Mouse (Mus musculus): ENCODE data around the gene Mras.

The Mras gene

DNA sequence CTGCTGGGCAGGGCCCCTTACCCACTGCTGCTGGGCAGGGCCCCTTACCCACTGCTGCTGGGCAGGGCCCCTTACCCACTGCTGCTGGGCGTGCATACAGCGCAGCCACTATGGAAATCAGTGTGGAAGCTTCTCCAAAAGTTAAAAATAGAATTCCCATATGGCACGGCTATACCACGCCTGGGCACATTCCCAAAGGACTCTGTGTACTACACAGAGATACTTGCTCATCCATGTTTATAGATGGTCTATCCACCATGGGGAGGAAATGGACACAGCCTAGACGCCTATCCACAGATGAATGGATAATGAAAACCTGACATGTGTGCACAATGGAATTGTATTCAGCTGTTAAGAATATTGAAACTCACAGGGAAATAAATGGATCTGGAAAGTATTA, 3.8 kb upstream of the Mras start:
- DNase-seq (ENCODE audit: low read depth, low spot score): no peak

DNA sequence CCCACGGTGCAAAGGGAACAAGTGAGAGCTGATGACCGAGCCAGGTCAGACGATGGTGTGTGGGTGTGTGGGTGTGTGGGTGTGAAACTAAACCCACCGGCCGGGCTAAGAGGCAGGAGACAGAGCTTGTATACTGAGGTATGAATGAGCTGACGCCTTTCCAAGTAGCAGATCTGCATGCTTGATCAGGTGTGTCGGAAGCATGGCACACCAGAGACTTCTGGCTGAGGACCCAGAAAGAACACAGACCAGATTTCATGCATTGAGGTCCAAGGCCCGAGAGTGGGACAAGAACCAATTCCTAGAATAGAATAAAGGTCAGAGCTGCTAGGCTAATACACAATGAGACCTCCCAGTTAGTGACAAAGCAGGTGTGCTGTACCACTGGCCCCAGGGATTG, 1.9 kb upstream of the Mras start:
- no peak for DNase-seq (ENCODE audit: low read depth, low spot score)

DNA sequence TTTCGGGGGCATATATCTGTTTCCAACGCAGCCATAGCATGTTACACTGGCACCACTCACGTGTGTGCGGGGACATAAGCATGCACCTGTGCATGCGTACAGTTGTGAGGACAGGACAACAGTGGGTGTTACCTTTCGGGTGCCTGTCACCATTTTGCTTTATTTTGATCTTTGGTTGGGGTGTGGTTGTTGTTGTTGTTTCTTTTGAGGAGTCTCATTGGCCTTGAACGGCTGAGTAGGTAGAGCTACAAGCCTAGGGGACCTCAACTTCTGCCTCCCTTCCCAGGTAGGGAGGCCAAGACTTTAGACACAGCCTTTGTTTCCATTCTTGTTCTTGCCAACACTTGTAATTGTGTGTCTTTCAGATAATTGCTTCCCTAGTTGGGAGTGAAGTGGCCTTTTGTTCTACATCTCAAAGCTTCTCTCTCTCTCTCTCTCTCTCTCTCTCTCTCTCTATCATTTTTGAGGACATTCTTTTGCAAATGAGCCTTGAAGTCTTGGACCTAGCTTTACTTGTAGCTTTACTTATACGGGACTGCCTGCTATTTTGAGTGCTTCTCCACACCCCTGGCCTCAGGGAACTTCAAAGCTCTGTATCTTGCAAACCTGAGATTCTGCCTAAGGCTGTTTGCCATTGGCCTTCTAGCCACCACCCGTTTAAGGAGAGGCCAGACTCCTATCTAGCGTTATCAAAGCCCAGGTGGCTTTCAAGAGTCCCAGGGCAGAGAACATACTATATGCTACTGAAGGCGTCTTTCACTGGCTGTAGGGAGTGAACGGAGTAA, 792 bp upstream of the Mras start:
- DNase-seq (ENCODE audit: low read depth, low spot score): no peak

DNA sequence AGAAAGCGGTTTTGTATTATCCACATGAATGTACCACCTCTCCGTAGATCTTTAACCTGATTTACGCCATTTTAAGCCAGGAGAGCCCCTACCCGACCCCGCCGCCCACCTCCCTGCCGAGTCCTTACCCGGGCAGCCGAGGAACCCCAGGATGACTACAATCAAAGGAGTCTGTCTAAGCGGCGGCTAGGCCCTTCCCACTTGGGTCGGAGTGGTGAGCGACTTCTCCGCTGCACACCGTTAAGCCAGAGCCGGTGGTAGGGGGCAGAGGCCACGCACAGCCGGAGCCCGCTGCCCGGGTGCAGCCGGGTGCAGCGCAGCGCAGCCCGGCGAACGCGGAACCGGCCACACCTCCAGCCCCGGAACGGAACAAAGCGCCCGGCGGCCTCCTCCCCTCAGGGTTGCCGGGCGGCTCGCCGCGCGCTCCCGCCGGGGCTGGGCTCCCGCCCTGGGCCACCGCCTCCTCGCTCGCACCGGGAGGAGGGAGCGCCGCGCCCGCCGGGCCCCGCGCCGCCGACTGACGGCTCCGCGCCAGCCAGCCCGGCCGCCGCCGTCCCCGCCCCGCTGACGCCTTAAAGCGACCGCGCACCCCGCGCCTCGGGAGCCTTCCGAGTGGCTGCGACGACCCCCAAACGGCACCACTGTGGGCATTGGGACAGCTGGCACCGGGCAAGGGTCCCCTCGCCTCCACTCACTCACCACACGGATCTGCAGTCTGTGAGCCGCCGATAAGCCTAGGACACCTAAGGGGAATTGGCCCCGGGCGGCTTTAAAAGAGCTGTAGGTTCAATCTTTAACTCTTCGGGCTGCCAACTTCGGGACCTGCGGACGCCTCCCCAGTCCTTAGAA, 775 bp downstream of the Mras start:
- peak; percentile 63 for DNase-seq (ENCODE audit: low read depth, low spot score)

DNA sequence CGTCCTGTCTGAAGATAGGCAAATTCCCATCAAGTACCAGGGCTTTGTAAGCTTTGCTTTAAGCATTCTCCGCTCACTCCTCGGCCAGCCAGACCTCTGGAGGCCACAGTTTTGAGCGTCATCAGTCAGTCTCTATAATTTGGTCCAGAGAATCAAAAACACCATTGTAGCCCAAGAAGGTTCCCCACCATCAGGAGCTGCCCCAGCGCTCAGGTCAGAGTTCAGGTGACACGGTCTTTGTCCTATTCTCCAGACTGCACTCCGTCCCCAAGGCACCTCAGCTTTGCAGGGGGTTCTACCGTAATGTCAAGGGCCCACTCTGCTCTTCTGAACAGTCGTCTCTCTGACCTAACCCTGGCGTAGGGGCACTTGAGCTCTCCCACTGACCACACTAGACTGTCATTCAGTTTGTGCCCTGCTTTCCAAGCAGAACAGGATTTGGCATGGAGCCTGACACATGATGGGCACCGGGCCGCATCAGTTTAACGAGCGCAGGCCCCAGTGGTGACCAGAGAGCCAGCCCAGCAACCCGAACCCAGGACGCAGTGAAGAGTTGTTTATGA, 1.5 kb downstream of the Mras start:
- no peak for DNase-seq (ENCODE audit: low read depth, low spot score)

DNA sequence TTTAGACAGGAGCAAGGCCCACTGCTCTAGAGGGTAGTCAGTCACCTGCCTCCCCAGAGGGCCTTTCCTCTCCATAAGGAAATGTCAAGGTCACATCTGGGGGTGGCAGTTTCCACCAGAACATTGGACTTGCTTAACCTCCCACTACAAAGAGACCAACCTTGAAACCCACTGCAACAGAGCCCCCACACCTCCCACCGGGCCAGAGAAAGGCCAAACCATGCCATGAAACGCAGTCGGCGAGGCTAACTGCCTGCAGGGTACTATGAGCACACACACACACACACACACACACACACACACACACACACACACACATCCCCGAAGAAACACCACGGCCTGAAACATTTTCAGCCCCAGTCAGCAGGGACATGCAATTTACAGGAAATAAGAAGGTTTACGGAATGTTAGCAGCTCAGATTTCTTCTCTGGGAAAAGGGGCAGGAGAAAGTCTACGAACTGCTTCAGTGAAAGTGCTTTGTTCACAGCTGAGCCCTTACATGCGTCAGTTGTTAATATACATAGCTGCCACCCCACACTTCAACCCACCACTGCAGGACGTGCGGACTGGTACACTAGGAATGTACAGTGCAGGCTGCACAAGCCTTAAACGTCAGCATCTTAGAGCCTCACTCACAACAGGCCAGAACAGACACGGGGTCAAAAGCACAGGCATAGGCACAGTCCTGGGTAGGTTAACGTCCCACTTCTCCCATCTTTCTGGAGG, 2.1 kb downstream of the Mras start:
- no peak for DNase-seq (ENCODE audit: low read depth, low spot score)

DNA sequence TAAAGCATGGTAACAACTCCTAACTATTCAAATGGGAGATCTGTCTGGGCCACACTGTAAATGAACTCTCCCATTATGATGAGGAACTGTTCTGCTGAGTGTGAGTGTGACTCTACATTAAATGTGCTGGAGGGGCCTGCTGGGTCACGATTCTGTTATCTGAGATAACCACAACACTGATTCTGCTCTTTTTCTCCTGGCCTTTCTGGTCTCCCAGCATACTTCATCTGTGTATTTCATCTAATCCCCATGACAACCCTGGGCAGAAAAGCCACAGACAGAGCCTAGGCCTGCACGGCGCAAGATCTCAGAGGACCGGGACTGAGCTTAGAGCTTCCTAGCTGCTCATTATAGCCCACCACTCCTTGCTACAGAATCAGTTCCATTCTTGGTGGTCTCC, 4.7 kb downstream of the Mras start:
- DNase-seq (ENCODE audit: low read depth, low spot score): no peak

DNA sequence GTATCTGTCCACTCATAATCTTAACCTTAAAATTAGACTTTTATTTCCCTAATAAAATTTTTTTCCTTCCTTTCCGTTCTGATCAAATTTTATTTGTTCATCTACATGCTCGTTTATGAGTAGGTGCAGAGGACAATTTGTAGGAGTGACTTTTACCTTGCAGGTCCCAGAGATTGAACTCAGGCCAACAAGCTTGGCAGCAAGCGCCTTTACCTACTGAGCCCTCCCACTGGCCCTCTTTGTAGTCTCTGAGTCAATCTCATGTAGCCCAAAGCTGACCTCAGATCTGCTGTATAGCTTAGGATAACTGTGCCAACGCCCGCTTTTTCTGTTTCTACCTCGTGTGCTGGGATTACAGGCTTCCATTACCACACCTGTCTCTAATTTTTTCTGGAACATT, 5.2 kb downstream of the Mras start:
- no peak for DNase-seq (ENCODE audit: low read depth, low spot score)

DNA sequence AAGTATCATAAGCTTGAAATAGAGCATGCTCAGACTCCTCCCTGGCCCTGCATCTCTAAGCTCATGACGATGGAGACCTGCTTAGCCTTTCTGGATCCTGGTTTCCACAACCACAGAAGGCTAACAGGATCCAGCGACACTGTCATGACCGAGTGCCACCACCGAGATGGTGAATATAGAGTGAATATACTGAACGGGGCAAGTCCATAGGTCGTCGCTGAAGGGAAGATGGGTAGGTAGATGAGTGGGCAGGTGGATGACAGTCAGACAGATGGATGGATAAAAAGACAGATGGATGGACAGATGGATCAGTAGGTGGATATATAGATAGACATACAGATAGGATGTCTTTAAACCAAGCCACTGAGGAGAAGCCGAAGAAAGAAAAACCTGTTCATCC, 5.8 kb downstream of the Mras start:
- no peak for DNase-seq (ENCODE audit: low read depth, low spot score)

DNA sequence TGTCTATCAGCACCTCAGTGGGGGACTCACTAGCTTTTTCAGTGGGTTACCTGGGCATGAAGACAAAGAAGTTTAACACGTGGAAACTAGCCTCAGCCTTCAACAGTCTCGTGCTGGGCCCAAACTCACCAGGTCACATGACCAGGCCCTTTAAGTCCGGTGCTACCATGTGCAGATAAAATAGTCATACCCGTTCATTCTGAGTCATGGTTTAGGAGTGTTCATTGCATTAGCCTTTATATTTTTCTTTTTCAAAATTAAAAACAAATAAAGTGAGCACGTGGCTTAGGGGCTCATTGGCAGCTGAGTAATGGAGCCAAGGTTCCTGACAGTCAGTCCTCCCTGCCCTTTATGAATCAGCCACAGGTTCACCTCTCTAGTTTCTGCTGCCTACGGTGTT, 6.4 kb downstream of the Mras start:
- no peak for DNase-seq (ENCODE audit: low read depth, low spot score)

DNA sequence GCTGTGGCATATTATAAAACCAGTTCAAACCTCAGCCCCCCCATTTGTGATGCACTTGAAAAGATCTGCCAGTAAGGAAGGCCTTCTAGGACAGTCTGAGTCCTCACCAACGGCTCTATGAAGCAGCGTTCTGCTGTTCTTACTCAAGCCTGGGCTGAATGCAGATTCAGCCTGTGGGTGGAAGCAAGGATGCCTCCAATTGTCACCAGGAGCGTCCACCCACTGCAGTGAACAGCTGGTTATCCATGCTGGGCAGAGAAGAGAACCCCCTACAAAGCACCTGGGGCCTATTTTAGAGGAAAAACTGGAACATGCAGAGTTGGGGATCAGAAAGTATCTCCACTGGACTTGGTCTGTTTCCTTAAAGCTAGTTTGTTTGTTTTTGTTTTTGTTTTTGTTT, 7.3 kb downstream of the Mras start:
- DNase-seq (ENCODE audit: low read depth, low spot score): no peak

DNA sequence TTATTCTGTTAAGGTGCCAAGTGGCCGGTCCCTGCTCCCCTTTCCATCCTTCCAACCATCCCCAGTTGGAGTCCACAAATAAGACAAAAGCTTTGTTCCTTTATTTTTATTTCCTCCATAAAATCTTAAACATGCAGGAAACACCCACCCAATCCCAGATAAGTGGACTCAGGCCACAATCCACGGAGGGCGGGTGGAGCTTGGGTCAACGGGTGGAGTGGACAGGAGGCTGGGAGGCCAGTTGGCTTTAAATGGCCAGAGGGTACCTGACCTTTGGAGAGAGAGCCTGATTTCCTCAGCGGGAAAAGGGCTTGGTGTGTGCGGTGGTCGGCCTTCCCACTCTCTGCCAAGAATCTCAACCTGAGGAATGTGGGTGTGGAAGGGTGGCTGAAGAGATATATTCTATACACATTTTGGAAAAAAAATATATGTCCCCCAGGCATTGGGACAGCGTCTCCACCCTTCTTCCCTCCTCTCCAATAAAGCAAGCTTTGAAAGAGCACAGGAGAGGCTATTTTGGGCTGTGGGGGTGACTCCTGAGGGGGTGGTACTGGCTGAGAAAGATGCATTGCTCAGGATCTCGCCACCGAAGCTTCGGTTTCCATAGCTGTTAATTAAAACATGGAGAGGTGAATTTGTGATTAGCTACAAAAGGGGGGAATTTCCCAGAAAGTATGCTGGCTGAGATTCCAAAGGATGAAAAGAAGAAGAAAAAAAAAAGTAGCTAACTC, 8.4 kb downstream of the Mras start:
- no peak for DNase-seq (ENCODE audit: low read depth, low spot score)

DNA sequence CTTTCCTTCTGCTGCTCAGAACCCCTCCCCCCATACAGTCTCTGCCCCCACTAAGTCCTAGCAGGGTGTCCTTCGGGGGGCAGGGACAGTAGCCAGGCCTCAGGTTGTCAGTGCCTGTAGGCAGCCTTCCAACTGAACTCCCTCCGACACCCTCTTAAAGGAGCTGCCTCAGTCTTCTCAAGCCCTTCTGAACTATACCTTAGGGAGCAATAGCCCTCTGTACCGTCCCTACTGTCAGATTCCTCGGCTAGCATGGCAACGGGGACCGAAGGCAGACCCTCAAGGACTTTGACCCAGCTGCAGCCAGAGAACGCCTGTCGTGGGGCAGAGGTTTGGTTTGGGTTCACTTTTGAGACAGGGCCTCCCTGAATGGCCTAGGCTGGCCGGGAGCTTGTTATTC, 11.9 kb downstream of the Mras start:
- no peak for DNase-seq (ENCODE audit: low read depth, low spot score)

DNA sequence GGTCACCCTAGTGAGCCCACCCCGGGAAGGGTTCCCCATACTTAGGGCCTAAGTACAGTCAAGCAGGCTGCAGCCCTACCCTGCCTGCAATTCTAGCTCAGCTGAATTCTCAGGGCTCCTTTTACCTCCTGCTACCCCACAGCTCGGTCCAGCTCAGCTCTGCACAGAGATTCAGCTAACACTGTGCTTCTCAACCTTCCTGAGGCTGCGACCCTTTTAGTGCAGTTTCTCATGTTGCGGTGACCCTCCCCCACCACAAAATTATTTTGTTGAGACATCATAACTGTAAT, 12.7 kb downstream of the Mras start:
- DNase-seq (ENCODE audit: low read depth, low spot score): no peak

DNA sequence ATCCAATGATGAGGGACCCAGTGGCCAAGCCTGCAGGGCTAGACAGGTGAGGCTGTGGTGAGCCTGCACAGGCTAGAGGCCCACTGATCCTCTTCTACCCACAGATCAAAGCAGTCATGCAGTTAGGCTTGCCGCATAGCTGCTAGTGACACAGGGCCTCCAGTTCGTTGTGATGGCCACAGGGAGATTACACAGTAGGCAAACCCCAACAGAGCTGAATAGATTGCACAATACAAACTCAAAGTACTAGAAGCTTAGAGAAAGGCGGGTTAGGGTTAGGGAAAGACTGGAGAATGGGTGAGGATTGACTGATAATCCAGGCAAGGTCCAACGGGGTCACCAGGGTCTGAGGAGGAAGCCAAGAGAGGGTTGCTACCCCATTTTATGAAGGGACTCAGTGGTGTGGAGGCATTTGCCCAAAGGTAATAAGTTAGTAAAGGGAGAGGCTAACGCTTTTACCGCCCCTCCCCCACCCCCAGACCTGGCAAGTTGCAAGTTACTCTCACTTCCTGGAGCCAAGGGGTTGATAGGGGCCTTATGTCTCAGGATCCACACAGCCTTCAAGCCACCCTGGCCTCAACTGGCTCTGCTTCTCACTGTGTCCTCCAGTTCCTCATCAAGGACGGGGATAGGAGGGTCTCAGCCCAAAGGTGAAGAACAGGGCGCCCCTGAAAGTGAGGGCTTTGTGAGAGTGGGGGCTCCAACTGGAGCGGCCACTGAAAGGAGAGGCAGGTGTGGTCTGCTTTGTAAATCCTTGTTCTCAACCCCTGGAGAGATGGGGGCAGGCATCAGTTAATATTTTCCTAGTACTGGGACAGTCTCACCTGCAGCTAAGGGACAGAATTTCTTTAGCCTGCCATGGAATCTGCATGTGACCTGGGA, 13.2 kb downstream of the Mras start:
- DNase-seq (ENCODE audit: low read depth, low spot score): no peak

DNA sequence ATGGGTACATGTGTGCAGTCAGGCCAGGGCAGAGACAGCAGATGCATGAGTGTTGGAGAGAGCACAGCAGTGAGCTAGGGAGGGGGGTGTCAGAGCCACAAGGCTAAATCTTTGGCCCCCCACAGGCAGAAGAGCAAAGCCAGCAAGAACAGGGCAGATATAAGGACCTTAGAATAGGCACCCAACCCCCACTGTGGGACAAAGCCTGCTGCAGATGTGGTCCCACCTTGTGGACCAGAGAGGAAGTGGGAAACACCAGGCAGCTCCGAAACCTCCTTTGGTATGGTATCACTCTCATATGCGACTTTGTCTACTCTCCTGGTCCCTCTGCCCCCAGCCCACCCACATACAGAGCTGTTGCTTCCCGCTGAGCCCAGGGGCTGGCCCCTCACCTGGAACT, 15.3 kb downstream of the Mras start:
- no peak for DNase-seq (ENCODE audit: low read depth, low spot score)

DNA sequence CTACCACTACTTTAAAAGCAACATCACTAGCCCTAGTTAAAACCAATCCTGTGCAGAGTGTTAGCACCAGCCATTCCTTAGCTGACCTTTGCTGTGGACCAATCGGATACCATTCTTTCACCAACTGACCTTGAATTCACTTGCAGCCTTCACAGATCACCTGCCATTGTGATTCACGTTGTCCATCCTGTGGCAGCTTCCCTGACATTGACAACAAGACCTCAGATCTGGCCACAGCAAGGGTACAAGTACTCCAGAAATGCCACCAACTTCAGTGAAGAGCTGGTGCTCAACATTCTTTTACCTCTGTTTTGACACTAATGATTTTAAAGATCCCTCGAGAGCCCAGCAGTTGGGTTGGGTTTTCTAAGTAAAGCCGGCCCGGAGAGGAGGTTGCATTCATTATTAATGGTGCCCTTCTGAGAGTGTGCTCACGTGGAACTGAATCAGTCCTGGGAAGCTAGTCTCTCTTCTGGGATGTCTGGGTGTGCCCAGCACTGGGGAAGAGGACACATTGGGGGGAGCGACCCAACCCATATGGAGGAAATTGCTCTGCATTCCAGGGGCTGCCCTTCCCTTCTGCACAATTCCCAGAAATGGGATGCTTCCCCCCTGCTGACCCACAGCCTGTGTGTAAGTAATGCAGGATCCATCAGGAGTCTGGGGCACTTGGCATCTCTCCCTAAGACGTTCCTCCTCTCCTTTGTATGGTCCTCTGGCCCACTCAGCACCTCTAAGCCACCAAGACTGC, 17.1 kb downstream of the Mras start:
- DNase-seq (ENCODE audit: low read depth, low spot score): no peak

DNA sequence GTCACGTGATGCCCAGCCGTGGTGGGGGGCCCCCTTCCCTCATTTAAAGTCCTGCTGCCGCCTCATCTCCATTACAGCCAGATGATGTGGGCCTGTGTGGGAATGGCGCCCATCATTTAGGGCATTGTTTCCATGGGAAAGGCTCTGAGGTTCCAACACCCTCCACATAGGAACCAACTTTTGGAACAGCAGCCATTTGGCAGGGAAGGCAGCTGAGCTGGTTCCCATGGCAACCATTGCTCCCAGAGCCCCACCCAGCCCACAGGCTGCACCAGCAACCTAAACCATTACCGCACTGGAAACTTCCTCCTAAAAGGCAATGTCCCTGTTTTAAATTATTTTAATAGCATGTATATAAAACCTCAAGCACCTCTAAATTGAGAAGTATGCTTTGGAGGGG, 18.8 kb downstream of the Mras start:
- DNase-seq (ENCODE audit: low read depth, low spot score): no peak

DNA sequence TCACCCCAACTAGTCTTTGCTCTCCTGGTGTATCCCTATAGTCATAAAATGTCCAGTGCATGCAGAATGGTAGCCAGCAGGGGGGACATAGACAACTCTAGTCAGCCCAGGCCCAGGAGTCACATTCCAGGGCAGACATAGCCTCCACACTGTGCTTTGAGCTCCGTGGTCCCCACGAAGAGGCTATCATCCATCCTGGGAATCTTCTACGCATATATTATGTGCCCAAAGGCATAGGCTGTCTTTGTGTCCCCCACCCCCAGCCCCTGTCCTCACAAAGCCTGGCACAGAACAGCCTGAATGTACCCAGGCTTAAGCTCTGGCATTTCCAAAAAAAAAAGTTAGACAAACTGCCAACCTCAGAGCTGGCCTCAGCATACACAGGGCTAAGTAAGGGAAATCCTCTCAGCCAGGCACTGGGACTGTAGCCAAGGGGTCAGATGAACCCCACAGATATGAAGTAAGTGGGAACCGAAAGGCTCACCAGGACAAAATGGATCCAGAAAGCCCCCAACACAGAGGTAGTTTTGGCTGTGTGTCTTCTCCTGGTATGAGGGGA, 19.8 kb downstream of the Mras start:
- DNase-seq (ENCODE audit: low read depth, low spot score): no peak

DNA sequence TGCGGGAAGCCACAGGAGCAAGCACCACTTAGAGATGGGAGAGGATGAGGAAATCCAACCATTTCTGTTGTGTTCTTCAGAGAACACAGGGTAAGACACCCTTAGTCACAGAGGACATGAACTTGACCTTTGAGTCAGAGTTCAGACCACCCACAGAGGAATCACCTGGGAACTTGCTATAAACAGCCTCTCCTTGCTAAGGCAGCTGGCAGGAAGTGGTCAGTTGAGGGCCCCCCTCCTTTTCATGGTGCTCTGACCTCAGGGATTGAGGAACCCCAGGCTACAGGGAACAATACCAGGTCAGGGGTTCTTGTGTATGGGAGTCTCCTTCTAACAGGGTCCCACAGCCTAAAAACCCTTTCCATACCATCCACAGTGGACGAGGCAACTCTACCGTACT, 20.4 kb downstream of the Mras start:
- no peak for DNase-seq (ENCODE audit: low read depth, low spot score)
